Mouse (Mus musculus): ENCODE results near the gene Grik4.

Grik4 gene

DNA sequence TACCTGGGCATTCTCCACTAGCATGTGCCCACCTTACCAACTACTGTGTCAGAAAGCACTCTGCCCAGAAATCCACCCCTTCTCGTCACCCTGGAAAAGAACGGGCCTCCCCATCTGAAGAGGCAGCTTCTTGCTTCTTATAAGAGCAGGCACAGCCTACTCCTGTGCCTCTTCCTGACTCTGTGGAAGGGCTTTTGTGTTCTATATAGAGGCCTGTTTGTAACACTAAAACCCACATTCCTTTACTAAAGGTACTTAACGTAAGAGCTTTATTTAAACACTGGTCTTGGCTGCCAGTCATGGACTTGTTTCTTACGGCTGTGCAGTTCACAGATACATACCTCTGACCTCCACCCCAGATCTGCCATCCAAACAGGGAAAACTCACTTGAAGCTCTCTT, 22.5 kb downstream of the Grik4 start:
- Histone ChIP-seq H3K4me1 (replicated peaks; ENCODE audit: low read depth, low read length) (peaks cover 19% of the 10 kb centered on the region; the same call in 1 of the 2 replicates), H3K27me3 (ENCODE audit: insufficient read depth, low read length) (peaks cover 8% of the 10 kb centered on the region; the same call in 1 of the 2 replicates), H3K4me3 (replicated peaks; ENCODE audit: low read length) (no peak overlapping the region), H3K9me3 (ENCODE audit: low read length) (no peaks in the 10 kb centered on the region), H3K36me3 (ENCODE audit: insufficient read depth, low read length) (no peaks in the 10 kb centered on the region)
- TF ChIP-seq CTCF (conservative IDR thresholded peaks at IDR 0.05; ENCODE audit: low read length) (no peak), NANOG (IDR thresholded peaks at IDR 0.05; ENCODE audit: borderline replicate concordance, low read length) (no peak), POU5F1 (IDR thresholded peaks at IDR 0.05; ENCODE audit: borderline replicate concordance, low read length) (no peak)

DNA sequence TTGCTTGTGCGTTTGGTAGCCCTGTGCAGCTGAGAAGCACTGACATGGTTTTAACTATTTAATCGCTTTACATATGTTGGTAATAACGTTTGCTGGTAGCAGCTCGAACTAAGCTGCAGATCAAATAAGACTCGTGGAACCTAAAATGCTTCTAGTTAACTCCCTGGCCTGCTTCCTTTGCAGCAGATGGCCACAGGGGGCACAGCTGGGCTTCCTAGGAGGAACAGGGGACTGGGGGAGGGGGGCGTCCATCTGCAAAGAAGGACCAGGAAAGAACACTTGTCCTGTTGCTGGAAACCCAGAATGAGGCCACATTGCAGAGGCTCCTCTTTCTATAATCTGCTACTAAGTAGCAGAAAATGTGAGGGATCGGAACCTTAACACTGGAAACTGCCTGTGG, 24.1 kb downstream of the Grik4 start:
- H3K4me3 ChIP-seq (replicated peaks; ENCODE audit: low read length) = no peak overlapping the region
- H3K36me3 ChIP-seq (ENCODE audit: insufficient read depth, low read length) = no peaks in the 10 kb centered on the region
- H3K27me3 ChIP-seq (ENCODE audit: insufficient read depth, low read length) = peaks cover 13% of the 10 kb centered on the region; the same call in 1 of the 2 replicates
- peaks cover 10% of the 10 kb centered on the region; the same call in 1 of the 2 replicates for H3K4me1 ChIP-seq (replicated peaks; ENCODE audit: low read depth, low read length)
- H3K9me3 ChIP-seq (ENCODE audit: low read length) = no peaks in the 10 kb centered on the region
- TF ChIP-seq CTCF (conservative IDR thresholded peaks at IDR 0.05; ENCODE audit: low read length) (no peak), NANOG (IDR thresholded peaks at IDR 0.05; ENCODE audit: borderline replicate concordance, low read length) (no peak), POU5F1 (IDR thresholded peaks at IDR 0.05; ENCODE audit: borderline replicate concordance, low read length) (no peak)

DNA sequence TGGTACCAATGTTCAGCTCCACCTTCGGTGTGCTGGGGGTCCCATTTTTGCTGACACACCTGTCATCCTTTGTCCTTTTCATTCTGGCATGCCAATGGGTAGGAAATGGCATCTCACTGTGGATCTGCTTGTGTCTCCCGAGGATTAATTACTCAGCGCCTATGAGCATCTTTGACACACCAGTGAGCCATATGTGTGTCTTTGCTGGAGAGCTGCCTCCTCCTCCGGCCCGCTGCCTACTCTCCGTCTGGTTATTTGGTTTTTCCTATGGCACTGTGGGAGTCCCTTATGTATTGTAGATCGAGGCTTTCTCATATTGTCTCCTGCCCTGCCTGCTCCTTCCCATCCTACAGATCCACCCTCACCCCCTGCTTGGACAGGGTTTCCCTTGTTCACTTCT, 26.4 kb downstream of the Grik4 start:
- Histone ChIP-seq H3K27me3 (ENCODE audit: insufficient read depth, low read length) (peaks cover 15% of the 10 kb centered on the region; the same call in 1 of the 2 replicates), H3K4me3 (replicated peaks; ENCODE audit: low read length) (no peak overlapping the region), H3K4me1 (replicated peaks; ENCODE audit: low read depth, low read length) (peaks cover 10% of the 10 kb centered on the region; the same call in 1 of the 2 replicates), H3K36me3 (ENCODE audit: insufficient read depth, low read length) (no peaks in the 10 kb centered on the region), H3K9me3 (ENCODE audit: low read length) (peaks cover 9% of the 10 kb centered on the region; the same call in 1 of the 2 replicates)
- TF ChIP-seq NANOG (IDR thresholded peaks at IDR 0.05; ENCODE audit: borderline replicate concordance, low read length) (no peak), CTCF (conservative IDR thresholded peaks at IDR 0.05; ENCODE audit: low read length) (no peak), POU5F1 (IDR thresholded peaks at IDR 0.05; ENCODE audit: borderline replicate concordance, low read length) (no peak)

DNA sequence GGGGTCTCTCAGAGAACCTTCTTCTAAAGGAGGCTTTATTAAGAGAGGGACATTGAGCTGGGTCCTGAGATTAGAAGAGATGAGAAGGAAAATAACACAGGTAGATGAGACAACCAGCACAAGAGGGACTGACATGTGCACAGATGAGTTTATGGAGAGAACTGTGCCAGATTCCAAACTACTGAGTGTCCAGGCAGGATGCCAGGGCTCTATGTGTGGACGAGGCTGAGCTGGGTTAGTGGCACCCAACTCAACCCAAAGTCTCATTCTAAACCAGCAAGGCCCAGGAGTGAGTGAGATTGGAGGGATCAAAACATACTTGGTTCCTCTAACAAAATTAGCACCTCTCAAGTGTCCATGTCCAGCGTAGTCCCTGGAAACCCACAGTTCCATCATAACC, 31.1 kb downstream of the Grik4 start:
- no peaks in the 10 kb centered on the region for H3K36me3 ChIP-seq (ENCODE audit: insufficient read depth, low read length)
- no peak overlapping the region for H3K4me3 ChIP-seq (replicated peaks; ENCODE audit: low read length)
- TF ChIP-seq NANOG (IDR thresholded peaks at IDR 0.05; ENCODE audit: borderline replicate concordance, low read length) = no peak
- no peak for TF ChIP-seq POU5F1 (IDR thresholded peaks at IDR 0.05; ENCODE audit: borderline replicate concordance, low read length)
- no peak for TF ChIP-seq CTCF (conservative IDR thresholded peaks at IDR 0.05; ENCODE audit: low read length)
- H3K4me1 ChIP-seq (replicated peaks; ENCODE audit: low read depth, low read length) = peaks cover 8% of the 10 kb centered on the region
- peaks cover 18% of the 10 kb centered on the region for H3K9me3 ChIP-seq (ENCODE audit: low read length)
- peaks cover 24% of the 10 kb centered on the region for H3K27me3 ChIP-seq (ENCODE audit: insufficient read depth, low read length)

DNA sequence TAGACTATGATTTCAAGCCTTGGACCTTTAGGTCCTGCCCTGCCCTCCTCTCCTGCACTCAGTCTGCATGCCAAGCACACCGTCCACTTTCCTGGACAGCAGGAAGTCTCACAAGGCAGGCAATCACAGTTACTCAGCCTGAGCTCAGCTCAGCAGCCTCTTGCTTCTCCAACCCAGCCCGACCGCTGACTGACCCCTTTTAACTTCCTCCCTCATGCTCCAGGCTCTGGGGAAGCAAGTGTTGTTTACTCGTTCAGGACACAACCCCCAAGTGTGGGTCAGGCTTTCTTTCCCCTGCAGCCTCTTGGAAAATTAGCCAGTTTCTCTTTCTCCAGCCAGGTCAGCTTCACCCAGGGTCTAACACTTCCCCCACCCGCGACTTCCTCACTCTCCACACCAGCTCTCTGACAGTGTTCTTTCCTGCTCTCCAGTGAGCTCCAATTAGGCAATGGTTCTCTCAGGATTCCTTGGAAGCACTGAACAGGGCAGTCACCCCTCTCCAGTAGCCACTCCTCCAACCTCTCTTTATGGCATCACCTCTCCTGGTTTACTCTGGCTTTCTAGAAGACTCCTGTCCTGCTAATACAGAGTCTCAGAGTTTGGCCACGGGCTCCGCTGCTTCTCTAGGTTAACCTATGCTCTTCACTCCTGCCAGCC, 35.5 kb downstream of the Grik4 start:
- Histone ChIP-seq H3K9me3 (ENCODE audit: low read length) (peaks cover 22% of the 10 kb centered on the region), H3K4me3 (replicated peaks; ENCODE audit: low read length) (no peak overlapping the region), H3K27me3 (ENCODE audit: insufficient read depth, low read length) (peaks cover 16% of the 10 kb centered on the region; the same call in 1 of the 2 replicates), H3K36me3 (ENCODE audit: insufficient read depth, low read length) (no peaks in the 10 kb centered on the region), H3K4me1 (replicated peaks; ENCODE audit: low read depth, low read length) (peaks cover 20% of the 10 kb centered on the region)
- no peak for TF ChIP-seq CTCF (conservative IDR thresholded peaks at IDR 0.05; ENCODE audit: low read length)
- TF ChIP-seq POU5F1 (IDR thresholded peaks at IDR 0.05; ENCODE audit: borderline replicate concordance, low read length) = no peak

DNA sequence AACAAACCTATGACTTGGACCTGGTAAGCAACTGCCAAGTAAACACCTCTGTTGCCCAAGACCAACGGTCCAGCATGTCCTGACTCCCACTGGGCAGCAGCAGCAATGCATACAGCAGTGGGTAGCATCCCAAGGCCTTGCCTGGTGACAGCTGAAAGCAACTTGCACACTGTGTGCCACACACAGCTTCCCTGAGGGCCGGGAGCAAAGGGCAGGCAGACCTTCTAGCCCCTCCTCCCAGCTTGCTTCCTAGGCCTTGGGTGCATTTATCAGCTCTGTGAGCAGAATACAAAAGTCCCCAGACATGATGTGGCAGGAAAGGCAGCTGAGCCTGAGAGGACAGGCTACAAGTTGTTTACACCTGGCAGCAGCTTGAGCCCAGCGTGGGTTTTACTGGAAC, 37.3 kb downstream of the Grik4 start:
- Histone ChIP-seq H3K9me3 (ENCODE audit: low read length) (peaks cover 5% of the 10 kb centered on the region), H3K27me3 (ENCODE audit: insufficient read depth, low read length) (peaks cover 19% of the 10 kb centered on the region), H3K4me1 (replicated peaks; ENCODE audit: low read depth, low read length) (peaks cover 26% of the 10 kb centered on the region), H3K36me3 (ENCODE audit: insufficient read depth, low read length) (no peaks in the 10 kb centered on the region), H3K4me3 (replicated peaks; ENCODE audit: low read length) (no peak overlapping the region)
- TF ChIP-seq CTCF (conservative IDR thresholded peaks at IDR 0.05; ENCODE audit: low read length) (no peak), POU5F1 (IDR thresholded peaks at IDR 0.05; ENCODE audit: borderline replicate concordance, low read length) (no peak), NANOG (IDR thresholded peaks at IDR 0.05; ENCODE audit: borderline replicate concordance, low read length) (no peak)

DNA sequence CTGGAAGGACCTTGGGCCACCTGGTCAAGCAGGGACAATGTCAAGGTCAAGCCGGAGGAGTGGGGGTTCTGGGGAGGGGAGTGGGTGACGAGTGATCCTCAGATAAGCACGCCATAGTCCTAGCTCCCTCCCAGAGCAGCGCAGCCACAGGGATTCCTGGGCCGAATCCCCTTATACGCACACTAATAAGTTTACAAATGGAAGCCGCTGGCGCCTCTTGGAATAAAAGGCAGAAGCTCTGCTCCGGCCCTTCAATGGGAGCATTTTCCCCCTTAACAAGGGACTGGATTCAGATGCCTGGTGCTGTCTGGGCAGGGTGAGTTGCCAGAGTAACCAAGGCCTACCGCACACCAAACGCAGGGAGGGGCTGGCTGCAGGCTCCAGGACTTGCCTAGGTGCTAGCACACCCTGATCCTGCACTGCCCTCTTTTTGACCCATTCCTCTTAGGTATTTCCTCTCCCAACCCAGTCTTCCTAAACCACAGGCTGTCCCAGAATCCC, 46.2 kb downstream of the Grik4 start:
- no peaks in the 10 kb centered on the region for H3K36me3 ChIP-seq (ENCODE audit: insufficient read depth, low read length)
- H3K4me3 ChIP-seq (replicated peaks; ENCODE audit: low read length) = peak overlapping the region; percentile 83
- H3K4me1 ChIP-seq (replicated peaks; ENCODE audit: low read depth, low read length) = peaks cover 90% of the 10 kb centered on the region
- no peaks in the 10 kb centered on the region for H3K9me3 ChIP-seq (ENCODE audit: low read length)
- H3K27me3 ChIP-seq (ENCODE audit: insufficient read depth, low read length) = peaks cover 16% of the 10 kb centered on the region
- TF ChIP-seq CTCF (conservative IDR thresholded peaks at IDR 0.05; ENCODE audit: low read length) = no peak
- 0 out of 2 replicates have a peak, but pooled peaks have one; percentile 1 for TF ChIP-seq NANOG (IDR thresholded peaks at IDR 0.05; ENCODE audit: borderline replicate concordance, low read length)
- no peak for TF ChIP-seq POU5F1 (IDR thresholded peaks at IDR 0.05; ENCODE audit: borderline replicate concordance, low read length)

DNA sequence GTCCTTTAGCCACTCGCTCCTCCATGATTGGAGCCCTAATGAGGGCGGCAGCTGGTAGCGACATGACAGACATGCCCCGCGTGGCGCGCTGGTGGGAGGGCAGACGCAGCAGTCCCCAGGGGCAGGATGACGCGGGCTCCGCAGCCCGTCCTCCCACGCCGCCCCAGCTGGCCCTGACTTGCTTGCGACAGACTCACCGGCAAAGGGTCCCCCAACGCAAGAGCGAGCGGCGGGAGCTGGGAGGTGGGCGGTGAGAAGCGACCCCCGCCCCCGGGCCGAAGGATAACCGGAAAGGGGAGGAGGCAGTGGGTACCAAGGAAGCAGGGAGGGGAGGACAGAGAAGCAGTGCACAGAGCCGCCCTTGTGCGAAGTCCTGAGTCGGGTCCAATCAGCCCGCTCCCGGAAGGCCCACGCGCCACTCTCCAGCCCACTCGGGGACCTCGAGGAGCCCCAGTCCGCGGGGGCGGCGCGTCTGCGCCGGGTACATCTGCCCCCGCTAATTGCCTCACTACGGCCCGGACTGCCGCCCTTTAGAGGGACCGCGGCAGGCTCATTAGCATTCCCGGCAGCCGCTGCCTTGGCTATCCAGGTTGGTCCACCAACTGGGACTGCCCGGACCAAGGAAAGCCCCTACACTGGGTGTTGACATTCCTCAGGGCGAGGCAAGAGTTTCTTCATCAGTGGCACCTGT, 46.8 kb downstream of the Grik4 start:
- H3K36me3 ChIP-seq (ENCODE audit: insufficient read depth, low read length) = no peaks in the 10 kb centered on the region
- peak overlapping the region; percentile 83 for H3K4me3 ChIP-seq (replicated peaks; ENCODE audit: low read length)
- peaks cover 16% of the 10 kb centered on the region for H3K27me3 ChIP-seq (ENCODE audit: insufficient read depth, low read length)
- TF ChIP-seq NANOG (IDR thresholded peaks at IDR 0.05; ENCODE audit: borderline replicate concordance, low read length) (no peak), CTCF (conservative IDR thresholded peaks at IDR 0.05; ENCODE audit: low read length) (no peak), POU5F1 (IDR thresholded peaks at IDR 0.05; ENCODE audit: borderline replicate concordance, low read length) (no peak)
- peaks cover 94% of the 10 kb centered on the region for H3K4me1 ChIP-seq (replicated peaks; ENCODE audit: low read depth, low read length)
- H3K9me3 ChIP-seq (ENCODE audit: low read length) = no peaks in the 10 kb centered on the region

All from E14TG2a.4 (cell line).